Mouse (Mus musculus): ENCODE results near the gene Riok1.

DNA sequence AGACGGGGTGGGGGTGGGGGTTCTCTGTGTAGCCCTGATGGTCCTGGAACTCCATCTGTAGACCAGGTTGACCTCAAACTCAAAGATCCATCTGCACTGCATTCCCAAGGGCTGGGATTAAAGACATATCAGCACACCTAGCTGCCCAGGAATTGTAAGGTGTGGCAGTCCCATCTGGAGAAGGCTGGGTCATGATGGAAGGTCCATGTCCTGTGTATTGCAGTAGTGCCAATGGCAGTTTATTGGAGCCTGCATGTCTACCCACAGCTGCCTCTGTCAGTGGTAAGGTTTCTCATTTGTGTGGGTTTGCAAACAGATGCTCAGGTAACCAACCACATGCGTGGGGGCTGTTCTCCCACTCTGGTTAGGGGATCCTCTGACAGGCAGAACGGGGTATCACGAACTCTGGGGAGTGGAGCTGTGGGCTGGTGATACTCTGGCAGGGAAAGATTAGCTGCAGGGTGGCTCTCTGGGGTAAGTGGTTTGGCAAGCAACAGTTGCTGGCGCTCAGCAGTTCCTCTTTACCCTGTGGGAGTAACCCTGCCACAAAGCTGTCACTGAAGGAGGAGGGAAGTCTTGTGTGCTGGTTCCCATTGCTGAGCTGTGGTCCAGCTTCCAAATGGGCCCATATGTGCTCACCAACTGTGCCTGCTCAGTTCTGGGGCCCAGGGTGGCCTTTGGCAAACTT is 26.9 kb upstream of the Riok1 start:
- TF ChIP-seq GATA1 (IDR thresholded peaks at IDR 0.05; ENCODE audit: borderline replicate concordance, low read length) (no peak), FLI1 (IDR thresholded peaks at IDR 0.05; ENCODE audit: low read length) (no peak)
